Mouse (Mus musculus) limb, embryonic 12.5 days (tissue): ENCODE data around the gene Tnik. TPM values are rescaled to one million over a fixed set of nuclear protein-coding genes. Genes with fewer than 3 reads are reported as not detected.

Source experiments
- ATAC-seq: fragments of 200-750 bp; cut with Nextera tagmentation; 2 replicates; pipeline ENCODE4 v1.8.0; 2017; ENCODE audit warnings: low read depth, moderate TSS enrichment; ENCODE audit not compliant: insufficient number of reproducible peaks, insufficient read depth, low FRiP score, low TSS enrichment
- H3K27ac ChIP-seq: fragments of 300-500 bp; sonication (generic); 2 replicates; pipeline ENCODE4 v1.5.1; 2016; ENCODE audit warnings: mild to moderate bottlenecking, moderate library complexity
- H3K27me3 ChIP-seq: fragments of 300-500 bp; sonication (generic); 2 replicates; pipeline ENCODE4 v1.6.1; 2016; ENCODE audit warnings: mild to moderate bottlenecking, moderate library complexity
- H3K36me3 ChIP-seq: fragments of 300-500 bp; sonication (generic); 2 replicates; pipeline ENCODE4 v1.6.1; 2016; ENCODE audit warnings: mild to moderate bottlenecking, moderate library complexity
- H3K4me1 ChIP-seq: fragments of 300-500 bp; sonication (generic); replicated peaks from 2 replicates; pipeline ENCODE4 v1.6.1; 2016
- H3K4me2 ChIP-seq: fragments of 300-500 bp; sonication (generic); 2 replicates; pipeline ENCODE4 v1.6.1; 2016; ENCODE audit warnings: mild to moderate bottlenecking, moderate library complexity
- H3K4me3 ChIP-seq: fragments of 300-500 bp; sonication (generic); replicated peaks from 2 replicates; pipeline ENCODE4 v1.5.1; 2016; ENCODE audit warnings: mild to moderate bottlenecking
- H3K9ac ChIP-seq: fragments of 300-500 bp; sonication (generic); replicated peaks from 2 replicates; pipeline ENCODE4 v1.6.1; 2016; ENCODE audit warnings: mild to moderate bottlenecking, moderate library complexity
- H3K9me3 ChIP-seq: fragments of 300-500 bp; sonication (generic); 2 replicates; pipeline ENCODE4 v1.6.1; 2016; ENCODE audit warnings: mild to moderate bottlenecking, moderate library complexity
- WGBS: fragments of 180-500 bp; shearing (Covaris S2); methylation state at CpG from one replicate; pipeline ENCODE4 v1.1.7; 2016; 5-methylcytosine and 5-hydroxymethylcytosine counted together
- polyA plus RNA-seq: library from polyadenylated mRNA; unstranded; fragments of >200 nt; fragmentation: Nextera tagmentation; extraction: Ambion mirVana; gene quantifications from 2 replicates; pipeline ENCODE4 v1.2.1, GENCODE M21; 2016

Tnik gene
- polyA plus RNA-seq, 1 experiment from 2014 or later: 9.7 TPM

- Histone ChIP-seq H3K4me2 (no peak overlapping the region), H3K27ac (no peak overlapping the region), H3K36me3 (no peaks in the 10 kb centered on the region), H3K27me3 (no peaks in the 10 kb centered on the region), H3K9me3 (no peaks in the 10 kb centered on the region), H3K9ac (no peak overlapping the region), H3K4me1 (peaks cover 11% of the 10 kb centered on the region), H3K4me3 (no peak overlapping the region)
- ATAC-seq: no peak
- WGBS: 57% methylated on average over 2 of the region's 2 CpGs
Observed at GRCm38 (mm10) chr3:28358391-28358790, 95.4 kb downstream of the Tnik start.

- WGBS: 21% methylated on average over 6 of the region's 6 CpGs
- H3K4me1 ChIP-seq: peaks cover 11% of the 10 kb centered on the region
- H3K27me3 ChIP-seq: no peaks in the 10 kb centered on the region
- no peaks in the 10 kb centered on the region for H3K9me3 ChIP-seq
- no peak for ATAC-seq
- H3K27ac ChIP-seq: no peak overlapping the region
- no peaks in the 10 kb centered on the region for H3K36me3 ChIP-seq
- H3K4me2 ChIP-seq: peak overlapping the region; percentile 39
- no peak overlapping the region for H3K4me3 ChIP-seq
- H3K9ac ChIP-seq: no peak overlapping the region
Observed at GRCm38 (mm10) chr3:28359138-28359537, 96.1 kb downstream of the Tnik start.

GRCm38 (mm10) chr3:28361056-28361455 lies 98.0 kb downstream of the Tnik start:
- H3K9me3 ChIP-seq: no peaks in the 10 kb centered on the region
- H3K4me3 ChIP-seq: no peak overlapping the region
- H3K9ac ChIP-seq: no peak overlapping the region
- no peak overlapping the region for H3K4me2 ChIP-seq
- H3K27me3 ChIP-seq: no peaks in the 10 kb centered on the region
- H3K4me1 ChIP-seq: peaks cover 11% of the 10 kb centered on the region
- H3K36me3 ChIP-seq: no peaks in the 10 kb centered on the region
- no peak for ATAC-seq
- 84% methylated on average over 6 of the region's 6 CpGs for WGBS
- no peak overlapping the region for H3K27ac ChIP-seq

- H3K4me1 ChIP-seq: peaks cover 6% of the 10 kb centered on the region
- ATAC-seq: no peak
- no peak overlapping the region for H3K27ac ChIP-seq
- no peak overlapping the region for H3K9ac ChIP-seq
- no peaks in the 10 kb centered on the region for H3K9me3 ChIP-seq
- no peak overlapping the region for H3K4me3 ChIP-seq
- no peaks in the 10 kb centered on the region for H3K27me3 ChIP-seq
- 37% methylated on average over 5 of the region's 5 CpGs for WGBS
- H3K4me2 ChIP-seq: no peak overlapping the region
- no peaks in the 10 kb centered on the region for H3K36me3 ChIP-seq
Observed at GRCm38 (mm10) chr3:28363441-28364125, 100.6 kb downstream of the Tnik start.

- ATAC-seq: no peak
- H3K9ac ChIP-seq: no peak overlapping the region
- 78% methylated on average over 5 of the region's 5 CpGs for WGBS
- H3K27ac ChIP-seq: no peak overlapping the region
- H3K4me2 ChIP-seq: no peak overlapping the region
- H3K36me3 ChIP-seq: no peaks in the 10 kb centered on the region
- H3K4me3 ChIP-seq: no peak overlapping the region
- H3K4me1 ChIP-seq: no peaks in the 10 kb centered on the region
- no peaks in the 10 kb centered on the region for H3K9me3 ChIP-seq
- no peaks in the 10 kb centered on the region for H3K27me3 ChIP-seq
Observed at GRCm38 (mm10) chr3:28368746-28369145, 105.7 kb downstream of the Tnik start.

GRCm38 (mm10) chr3:28369266-28369665 lies 106.3 kb downstream of the Tnik start:
- Histone ChIP-seq H3K27me3 (no peaks in the 10 kb centered on the region), H3K4me2 (no peak overlapping the region), H3K27ac (no peak overlapping the region), H3K4me1 (no peaks in the 10 kb centered on the region), H3K36me3 (no peaks in the 10 kb centered on the region), H3K9ac (no peak overlapping the region), H3K9me3 (no peaks in the 10 kb centered on the region), H3K4me3 (no peak overlapping the region)
- WGBS: 87% methylated on average over 1 of the region's 1 CpGs
- ATAC-seq: no peak

DNA sequence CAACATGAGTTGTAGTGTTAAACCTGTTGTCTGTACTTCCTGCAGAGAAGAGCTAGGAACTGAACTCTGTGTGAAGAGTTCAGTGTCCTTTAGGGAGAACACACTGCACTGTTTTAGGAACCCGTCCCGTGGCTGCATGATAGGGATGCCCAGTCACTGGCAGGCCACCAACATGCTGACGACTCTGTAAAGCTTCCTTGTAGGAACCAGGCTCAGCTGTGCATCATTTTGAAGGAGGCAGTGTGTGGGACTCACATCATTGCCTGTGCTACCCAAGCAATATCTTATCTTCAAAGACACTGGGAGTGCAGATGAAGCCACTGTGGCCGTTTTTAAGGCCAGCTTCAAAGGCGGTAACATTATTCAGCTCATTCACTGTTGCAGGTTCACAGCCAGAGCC lies 106.7 kb downstream of the Tnik start:
- no peak for ATAC-seq
- Histone ChIP-seq H3K27ac (no peak overlapping the region), H3K27me3 (no peaks in the 10 kb centered on the region), H3K4me1 (no peaks in the 10 kb centered on the region), H3K9ac (no peak overlapping the region), H3K9me3 (no peaks in the 10 kb centered on the region), H3K4me2 (no peak overlapping the region), H3K4me3 (no peak overlapping the region), H3K36me3 (no peaks in the 10 kb centered on the region)
- 68% methylated on average over 5 of the region's 5 CpGs for WGBS

DNA sequence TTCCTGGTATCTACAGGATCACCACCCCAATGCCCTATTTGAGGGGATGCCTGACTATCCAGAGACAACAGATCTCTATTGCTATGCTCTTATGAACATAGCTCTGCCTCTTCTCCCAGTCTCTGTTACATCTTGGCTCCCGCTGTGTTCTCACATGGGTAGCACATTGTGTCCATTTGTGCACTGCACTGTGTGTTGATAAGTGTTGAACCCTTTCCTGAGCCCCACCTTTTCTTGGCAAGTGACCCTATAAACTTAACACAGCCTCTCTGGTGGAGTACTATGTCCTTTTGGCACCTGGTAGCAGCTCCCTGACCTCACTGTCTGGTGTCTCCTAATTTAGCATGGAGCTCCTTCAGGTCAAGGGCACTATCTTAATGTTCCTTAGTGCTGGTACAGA lies 108.6 kb downstream of the Tnik start:
- Histone ChIP-seq H3K4me1 (no peaks in the 10 kb centered on the region), H3K9ac (no peak overlapping the region), H3K27me3 (no peaks in the 10 kb centered on the region), H3K36me3 (no peaks in the 10 kb centered on the region), H3K4me3 (no peak overlapping the region), H3K9me3 (no peaks in the 10 kb centered on the region), H3K27ac (no peak overlapping the region), H3K4me2 (no peak overlapping the region)
- ATAC-seq: no peak
- WGBS: 88% methylated on average over 1 of the region's 1 CpGs

- H3K9me3 ChIP-seq: no peaks in the 10 kb centered on the region
- H3K36me3 ChIP-seq: no peaks in the 10 kb centered on the region
- H3K4me1 ChIP-seq: no peaks in the 10 kb centered on the region
- no peak overlapping the region for H3K4me3 ChIP-seq
- 93% methylated on average over 2 of the region's 2 CpGs for WGBS
- H3K4me2 ChIP-seq: no peak overlapping the region
- no peaks in the 10 kb centered on the region for H3K27me3 ChIP-seq
- no peak overlapping the region for H3K27ac ChIP-seq
- ATAC-seq: no peak
- no peak overlapping the region for H3K9ac ChIP-seq
Observed at GRCm38 (mm10) chr3:28372459-28372858, 109.4 kb downstream of the Tnik start.

DNA sequence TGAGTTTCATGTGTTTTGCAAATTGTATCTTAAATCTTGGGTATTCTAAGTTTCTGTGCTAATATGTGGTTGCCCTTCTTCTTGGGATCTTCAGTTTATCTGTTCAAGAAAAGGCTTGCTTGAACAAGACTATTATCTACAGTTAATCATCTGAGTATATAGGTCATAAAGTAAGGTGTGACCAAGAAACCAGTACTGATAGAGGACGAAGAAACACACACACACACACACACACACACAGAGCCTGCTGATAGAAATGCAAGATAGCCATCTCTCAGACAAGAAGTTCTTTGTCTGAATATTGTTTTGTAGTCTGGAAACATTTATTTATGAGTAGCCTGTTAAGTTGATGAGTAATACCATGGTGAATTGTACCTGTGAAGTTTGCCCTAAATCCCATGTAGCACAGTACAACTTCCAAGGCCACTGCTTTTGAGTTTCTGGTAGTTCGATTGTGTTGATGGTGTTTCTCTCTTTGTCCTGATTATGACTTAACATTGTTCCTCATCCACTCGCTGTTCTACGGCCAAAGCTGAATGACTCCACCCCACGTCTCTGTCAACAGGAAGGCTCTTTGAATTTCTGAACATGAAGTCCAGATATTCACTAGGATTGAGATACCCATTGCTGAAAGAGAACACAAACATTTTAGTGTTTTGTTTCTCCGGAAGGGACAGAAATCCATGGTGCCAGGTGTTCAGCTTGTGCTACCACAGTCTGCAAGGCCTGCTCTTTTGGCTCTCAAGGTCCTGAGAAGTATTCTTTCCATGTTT lies 111.9 kb downstream of the Tnik start:
- no peak overlapping the region for H3K9ac ChIP-seq
- no peaks in the 10 kb centered on the region for H3K4me1 ChIP-seq
- no peaks in the 10 kb centered on the region for H3K27me3 ChIP-seq
- ATAC-seq: no peak
- H3K4me2 ChIP-seq: no peak overlapping the region
- H3K36me3 ChIP-seq: no peaks in the 10 kb centered on the region
- H3K27ac ChIP-seq: no peak overlapping the region
- no peak overlapping the region for H3K4me3 ChIP-seq
- 91% methylated on average over 6 of the region's 6 CpGs for WGBS
- no peaks in the 10 kb centered on the region for H3K9me3 ChIP-seq

DNA sequence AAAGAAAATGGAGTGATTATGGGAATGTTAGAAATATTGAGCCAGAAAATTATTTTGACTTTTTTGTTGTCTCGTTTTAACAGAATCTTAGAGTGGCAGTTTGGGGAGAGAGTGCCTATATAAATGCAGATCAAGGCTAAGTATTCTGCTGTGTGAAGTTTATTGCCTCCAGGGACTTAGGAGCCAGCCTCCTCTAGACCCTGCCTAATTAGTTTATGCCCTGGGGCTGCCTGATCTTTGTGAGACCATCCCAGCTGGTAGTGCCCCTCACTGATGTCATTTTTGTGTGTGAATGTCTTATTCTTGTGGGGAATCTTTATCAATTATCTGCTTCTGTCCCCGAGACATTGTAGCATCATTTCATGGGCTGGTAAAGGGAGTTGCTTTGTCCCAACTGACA lies 117.2 kb downstream of the Tnik start:
- peaks cover 5% of the 10 kb centered on the region; the same call in 1 of the 2 replicates for H3K4me1 ChIP-seq
- H3K27me3 ChIP-seq: no peaks in the 10 kb centered on the region
- ATAC-seq: no peak
- H3K27ac ChIP-seq: no peak overlapping the region
- no peaks in the 10 kb centered on the region for H3K9me3 ChIP-seq
- no peak overlapping the region for H3K4me2 ChIP-seq
- no peak overlapping the region for H3K9ac ChIP-seq
- 33% methylated on average over 2 of the region's 2 CpGs for WGBS
- no peak overlapping the region for H3K4me3 ChIP-seq
- H3K36me3 ChIP-seq: no peaks in the 10 kb centered on the region
